Mouse (Mus musculus): ENCODE data around the gene Sucnr1.

DNA sequence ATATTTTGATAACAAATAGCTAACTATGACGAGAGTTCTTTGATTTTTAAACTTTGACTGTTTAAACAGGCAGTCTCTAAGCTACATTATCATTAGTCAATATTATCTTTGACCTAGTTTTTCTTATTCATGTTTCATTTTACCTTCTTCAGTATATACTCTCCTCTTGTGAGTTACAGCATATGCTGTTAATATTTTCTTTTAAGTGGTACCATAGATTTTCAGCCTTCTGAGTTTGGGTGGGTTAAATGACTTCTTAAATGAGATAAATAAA is 23.9 kb upstream of the Sucnr1 start:
- TF ChIP-seq CTCF (IDR thresholded peaks at IDR 0.05; ENCODE audit: borderline replicate concordance, control insufficient read depth, extremely low read depth, insufficient read depth, low read length, poor library complexity) = no peak
- TF ChIP-seq POLR2A (IDR thresholded peaks at IDR 0.05; ENCODE audit: control insufficient read depth, extremely low read depth, insufficient read depth, low read length, poor library complexity) = no peak
